Mouse (Mus musculus) liver (tissue): ENCODE measurements around the gene Cuedc1.
"Not testable (repeated sequence)": the region's sequence is repeated elsewhere in the genome, so short reads cannot be mapped to it uniquely, and the experiment has no call there.

ENCODE experiments used
- DNase-seq: peaks from one replicate; pipeline ENCODE4 v3.0.0-alpha.2; 2020; ENCODE audit warnings: mixed read lengths

Cuedc1 gene

GRCm38 (mm10) chr11:88204593-88205368 is 106.9 kb downstream of the Cuedc1 start:
- peak; percentile 22 for DNase-seq

DNA sequence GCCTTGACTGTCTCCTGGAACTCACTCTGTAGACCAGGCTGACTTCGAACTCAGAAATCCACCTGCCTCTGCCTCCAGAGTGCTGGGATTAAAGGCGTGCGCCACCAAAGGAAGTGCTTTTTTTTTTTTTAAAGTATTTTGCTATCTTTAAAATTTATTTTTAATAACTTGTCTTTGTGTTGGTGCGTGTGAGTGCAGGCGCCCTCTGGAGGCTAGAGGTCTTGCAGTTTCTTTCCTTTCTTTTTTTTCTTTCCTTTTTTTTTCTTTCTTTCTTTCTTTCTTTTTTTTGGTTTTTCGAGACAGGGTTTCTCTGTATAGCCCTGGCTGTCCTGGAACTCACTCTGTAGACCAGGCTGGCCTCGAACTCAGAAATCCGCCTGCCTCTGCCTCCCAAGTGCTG is 108.7 kb downstream of the Cuedc1 start:
- DNase-seq, result not testable (repeated sequence)

- DNase-seq, result no peak
Observed at GRCm38 (mm10) chr11:88207697-88208096, 109.8 kb downstream of the Cuedc1 start.

DNA sequence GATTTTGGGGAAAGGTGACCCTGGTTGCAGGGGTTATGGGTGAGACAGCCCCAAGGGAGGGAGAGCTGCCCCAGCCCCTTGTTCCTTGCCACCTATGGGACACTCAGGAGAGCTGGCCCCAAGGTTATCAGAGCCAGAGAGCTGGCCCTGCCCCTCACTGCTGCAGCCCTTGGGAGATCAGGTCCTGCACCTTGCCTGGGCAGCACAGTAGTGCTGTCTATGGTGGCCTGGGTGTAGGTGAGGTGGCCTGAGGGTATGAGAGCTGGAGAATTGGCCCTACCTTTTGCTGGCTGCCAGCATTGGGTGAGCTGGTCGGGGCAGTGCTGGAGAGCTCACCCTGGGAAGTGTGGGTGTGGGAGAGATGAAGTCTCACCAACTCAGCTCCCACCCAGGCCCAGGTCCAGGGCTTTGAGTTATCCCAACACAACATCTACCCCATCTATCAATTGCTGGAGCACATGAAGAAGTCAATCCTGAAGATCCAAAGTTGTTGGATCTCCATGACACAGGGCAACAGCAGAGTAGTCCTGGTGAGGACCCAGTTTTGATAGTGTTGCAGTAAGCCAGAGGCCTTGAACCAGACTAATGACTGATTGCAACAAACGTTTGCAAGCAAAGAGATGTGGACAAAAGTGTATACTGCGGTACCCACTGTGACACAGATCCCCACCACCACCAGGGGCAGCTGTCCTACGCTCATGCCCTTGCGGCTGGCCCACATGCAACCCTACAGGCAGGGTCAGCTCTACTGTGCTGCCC is 114.1 kb downstream of the Cuedc1 start:
- no peak for DNase-seq

GRCm38 (mm10) chr11:88213757-88214156 is 115.9 kb downstream of the Cuedc1 start:
- no peak for DNase-seq

- DNase-seq, result no peak
Observed at GRCm38 (mm10) chr11:88214881-88215831, 117.3 kb downstream of the Cuedc1 start.

- DNase-seq, result peak; percentile 38
Observed at GRCm38 (mm10) chr11:88216231-88216685, 118.4 kb downstream of the Cuedc1 start.

- no peak for DNase-seq
Observed at GRCm38 (mm10) chr11:88218155-88218554, 120.3 kb downstream of the Cuedc1 start.

DNA sequence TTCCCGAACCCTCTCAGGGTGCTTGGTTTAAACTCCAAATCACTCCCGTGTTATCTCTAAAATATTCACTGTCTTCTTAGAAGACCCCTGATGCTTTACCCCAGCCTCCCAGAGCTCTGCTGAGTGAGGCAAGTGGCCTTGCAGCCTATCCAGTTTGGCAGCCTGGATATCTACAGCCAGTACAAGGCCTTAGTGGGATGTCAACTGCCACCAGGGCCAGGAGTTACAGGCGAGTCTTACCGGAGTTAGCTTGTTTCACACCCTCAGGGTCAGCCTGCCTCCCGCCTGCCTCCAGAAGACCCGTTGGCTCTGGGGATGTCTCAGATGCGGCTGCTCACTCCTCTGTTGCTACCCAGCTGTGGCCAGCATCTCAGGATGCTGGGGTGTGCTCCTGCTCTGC is 120.7 kb downstream of the Cuedc1 start:
- no peak for DNase-seq

- DNase-seq, result no peak
Observed at GRCm38 (mm10) chr11:88221929-88222475, 124.1 kb downstream of the Cuedc1 start.

DNA sequence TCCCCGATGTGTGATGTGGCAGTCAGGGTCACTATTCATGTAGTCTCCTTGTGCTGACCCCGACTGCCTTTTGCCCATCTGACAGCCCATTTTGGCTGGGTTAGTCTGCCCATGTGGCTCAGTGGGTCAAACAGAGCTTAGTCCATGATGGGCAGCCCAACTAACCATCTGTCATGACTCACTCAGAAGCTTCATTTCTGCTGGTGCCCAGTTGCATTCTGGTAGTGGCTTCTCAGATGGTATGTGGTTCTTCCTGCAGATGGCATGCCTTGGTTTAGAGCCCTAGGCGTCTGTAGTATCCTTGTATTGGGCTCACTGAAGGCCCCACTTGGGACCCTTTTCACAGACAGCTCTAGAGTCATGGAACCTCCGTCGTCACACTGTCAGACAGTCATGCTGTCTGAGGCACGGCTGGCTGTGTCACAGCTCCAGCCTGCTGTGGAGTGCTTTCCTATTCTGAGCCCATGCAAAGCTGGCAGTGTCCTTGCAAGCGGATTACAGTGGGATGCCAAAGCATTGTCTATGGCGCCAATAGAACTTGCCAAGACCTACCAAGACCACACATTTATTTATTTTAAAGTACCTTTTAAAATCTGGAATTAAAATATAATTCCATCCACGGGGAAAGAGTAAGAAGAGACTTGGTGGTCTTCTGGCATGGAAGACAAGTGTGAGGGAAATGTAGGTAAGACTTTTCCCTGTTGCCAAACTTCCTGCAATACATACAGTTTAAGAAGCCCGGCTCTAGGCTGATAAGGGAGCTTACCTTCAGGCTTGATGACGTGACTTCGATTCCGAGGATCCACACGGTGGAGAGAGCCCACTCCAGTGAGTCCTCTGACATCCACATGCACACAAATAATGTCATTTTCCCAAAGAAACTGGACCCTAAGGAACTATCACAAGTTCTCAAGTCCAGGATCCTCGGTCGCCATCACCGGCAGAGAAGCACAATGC is 129.4 kb downstream of the Cuedc1 start:
- no peak for DNase-seq

- DNase-seq, result no peak
Observed at GRCm38 (mm10) chr11:88231213-88231790, 133.4 kb downstream of the Cuedc1 start.

- peak; percentile 37 for DNase-seq
Observed at GRCm38 (mm10) chr11:88233528-88234427, 135.9 kb downstream of the Cuedc1 start.

GRCm38 (mm10) chr11:88234789-88235188 is 136.9 kb downstream of the Cuedc1 start:
- no peak for DNase-seq

DNA sequence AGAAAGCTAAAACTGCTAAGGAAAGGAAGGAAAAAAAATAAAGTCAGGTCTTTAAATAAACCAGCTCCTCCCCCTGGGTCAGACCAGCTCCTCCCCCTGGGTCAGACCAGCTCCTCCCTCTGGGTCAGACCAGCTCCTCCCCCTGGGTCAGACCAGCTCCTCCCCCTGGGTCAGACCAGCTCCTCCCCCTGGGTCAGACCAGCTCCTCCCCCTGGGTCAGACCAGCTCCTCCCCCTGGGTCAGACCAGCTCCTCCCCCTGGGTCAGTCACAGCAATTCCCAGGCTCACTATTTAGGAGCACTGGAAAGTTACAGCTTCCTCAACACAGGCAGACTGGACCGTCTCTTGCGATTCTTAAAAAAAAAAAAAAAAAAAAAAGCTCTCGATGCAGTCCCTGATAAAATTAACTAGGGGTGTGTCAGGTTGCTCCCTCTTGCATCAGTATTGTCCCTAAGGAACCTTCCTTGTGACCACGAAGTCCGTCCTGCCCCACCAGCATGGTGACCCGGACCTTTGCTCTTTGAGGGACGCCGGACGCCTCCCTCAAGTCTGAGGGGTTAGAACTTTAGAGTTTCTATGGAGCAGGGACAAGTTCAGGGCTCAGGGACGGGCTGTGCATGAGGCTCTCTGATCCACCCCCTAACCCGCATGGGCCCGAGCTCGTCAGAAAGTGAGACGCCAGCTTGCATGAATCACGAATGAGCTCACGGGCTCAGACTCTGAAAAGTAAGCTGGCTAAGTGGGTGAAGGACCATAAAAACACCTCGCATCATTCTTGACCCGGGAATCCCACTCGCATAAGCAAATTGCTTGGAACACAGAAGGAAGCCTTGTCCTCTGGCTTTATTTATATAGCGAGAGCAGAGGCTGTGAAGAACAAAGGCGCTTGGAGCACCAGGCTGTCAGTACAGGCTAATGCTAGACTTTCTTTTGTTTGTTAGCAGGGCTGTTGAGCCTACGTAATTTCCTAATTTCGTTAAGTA is 137.7 kb downstream of the Cuedc1 start:
- peak; percentile 60 for DNase-seq

DNA sequence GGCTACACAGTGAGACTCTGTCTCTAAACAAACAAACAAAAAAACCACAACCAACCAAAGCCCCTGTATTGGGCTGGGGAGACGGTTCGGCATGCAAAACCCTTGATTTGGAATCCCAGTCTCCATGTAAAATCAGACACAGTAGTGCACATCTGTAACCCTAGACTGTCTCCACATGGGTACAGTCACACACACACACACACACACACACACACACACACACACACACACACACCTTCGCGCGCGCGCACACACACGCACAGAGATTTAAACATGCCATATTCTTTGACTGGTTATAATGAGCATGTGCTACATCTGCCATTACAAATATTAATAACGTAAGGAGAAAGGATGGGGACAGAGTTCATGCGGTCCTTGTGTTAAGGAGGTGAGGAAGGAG is 142.4 kb downstream of the Cuedc1 start:
- no peak for DNase-seq

- no peak for DNase-seq
Observed at GRCm38 (mm10) chr11:88240736-88241353, 143.0 kb downstream of the Cuedc1 start.
